ENCODE assay signal across 16 mouse cellular contexts in the genomic region with DNA sequence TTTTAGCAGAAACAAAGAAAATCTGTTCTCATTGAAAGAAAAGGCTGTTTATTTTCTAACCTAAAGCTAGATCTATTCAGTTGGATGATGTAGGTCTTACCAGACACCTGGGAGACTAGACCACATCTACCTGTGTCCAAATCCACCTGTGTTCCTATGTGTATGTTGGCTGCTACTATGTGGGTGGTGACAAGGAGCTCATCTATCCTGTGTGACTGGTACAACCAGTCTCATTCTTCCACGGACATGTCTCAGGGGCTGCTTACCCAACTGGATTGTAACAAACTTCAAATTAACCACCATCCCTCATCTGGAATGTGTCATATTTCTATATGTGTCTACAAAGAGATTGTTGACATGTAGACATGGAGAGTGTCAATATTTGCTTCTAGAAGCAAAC.
"Had no signal": no experiment of that assay in that cellular context is flagged by ENCODE, and none has a peak within 500 bp of the region (broad histone marks: within the 10 kb centered on the region; RNA-seq: fewer than 3 reads in every experiment).

No protein-coding gene starts in this region.

- H3K36me3 ChIP-seq: midbrain, embryonic 10.5 days; midbrain, embryonic 12.5 days; neural tube, embryonic 13.5 days; neural tube, embryonic 15.5 days had no signal

- H3K4me3 ChIP-seq: midbrain, embryonic 12.5 days; neural tube, embryonic 13.5 days had no signal

- DNase-seq: midbrain, embryonic 14.5 days; retina, postnatal 1 day; right cerebral cortex, adult 18-20 months; right cerebral cortex, postnatal 25 days; right cerebral cortex, postnatal 4 days; spleen, adult 18-20 months; thymus, adult 18-20 months; thymus, postnatal 14 days; thymus, postnatal 36 days had no signal

- H3K27me3 ChIP-seq: midbrain, embryonic 12.5 days; neural tube, embryonic 13.5 days had no signal

- H3K27ac ChIP-seq: liver, embryonic 14.5 days; midbrain, embryonic 10.5 days; midbrain, embryonic 12.5 days; neural tube, embryonic 13.5 days; neural tube, embryonic 15.5 days had no signal

- H3K9me3 ChIP-seq: midbrain, embryonic 10.5 days; midbrain, embryonic 12.5 days; neural tube, embryonic 13.5 days; neural tube, embryonic 15.5 days had no signal

- H3K9ac ChIP-seq: liver, embryonic 14.5 days; lung, embryonic 14.5 days; midbrain, embryonic 12.5 days; neural tube, embryonic 13.5 days; neural tube, embryonic 15.5 days had no signal

- ATAC-seq: midbrain, embryonic 16.5 days had no signal
